Mouse (Mus musculus) kidney, postnatal 25 days (tissue): ENCODE data around the gene Olfm1.

Experiments used
- DNase-seq, 2 experiments: peaks; one replicate each; pipeline ENCODE4 v3.0.0; 2021; ENCODE audit warnings: mixed read lengths in 2 of 2

The Olfm1 gene

DNA sequence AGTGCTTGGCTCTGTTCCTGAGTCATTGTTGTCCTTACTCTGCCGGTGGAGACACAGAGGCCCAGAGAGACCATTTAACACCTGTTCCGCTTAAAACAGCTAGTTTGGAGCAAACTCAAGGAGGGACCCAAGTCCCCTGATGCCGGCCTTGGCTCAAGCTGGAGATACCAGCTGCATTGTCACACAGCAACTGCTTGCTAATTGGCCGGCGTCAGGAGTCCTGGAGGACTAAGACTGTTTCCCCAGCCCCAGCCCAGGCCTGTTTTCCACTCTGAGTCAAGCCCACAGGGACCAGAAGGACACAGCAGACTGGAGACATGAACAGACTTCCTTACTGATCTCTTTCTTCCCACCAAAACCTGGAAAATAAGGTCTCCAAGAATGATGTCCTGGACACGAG is 43.7 kb downstream of the Olfm1 start:
- no peak for DNase-seq

DNA sequence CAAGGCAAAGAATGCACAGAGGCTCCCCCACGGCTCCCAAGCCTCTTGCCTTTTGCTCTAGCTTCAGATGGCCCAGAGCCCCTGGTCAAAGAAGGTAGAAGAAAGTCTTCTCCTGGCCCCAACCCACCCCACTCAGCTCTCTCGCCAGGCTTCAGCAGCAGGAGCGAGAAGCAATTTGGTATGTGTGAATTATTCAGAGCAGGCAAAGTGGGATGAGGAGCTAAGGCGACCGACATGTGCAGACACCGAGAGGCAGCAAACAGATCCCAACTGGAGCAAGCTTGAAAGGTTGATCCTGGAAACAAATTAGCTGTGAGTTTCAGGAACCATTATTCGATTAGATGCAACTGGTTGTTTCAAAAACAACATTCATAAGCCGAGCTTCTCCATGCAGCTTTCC is 46.8 kb downstream of the Olfm1 start:
- DNase-seq, result no peak

DNA sequence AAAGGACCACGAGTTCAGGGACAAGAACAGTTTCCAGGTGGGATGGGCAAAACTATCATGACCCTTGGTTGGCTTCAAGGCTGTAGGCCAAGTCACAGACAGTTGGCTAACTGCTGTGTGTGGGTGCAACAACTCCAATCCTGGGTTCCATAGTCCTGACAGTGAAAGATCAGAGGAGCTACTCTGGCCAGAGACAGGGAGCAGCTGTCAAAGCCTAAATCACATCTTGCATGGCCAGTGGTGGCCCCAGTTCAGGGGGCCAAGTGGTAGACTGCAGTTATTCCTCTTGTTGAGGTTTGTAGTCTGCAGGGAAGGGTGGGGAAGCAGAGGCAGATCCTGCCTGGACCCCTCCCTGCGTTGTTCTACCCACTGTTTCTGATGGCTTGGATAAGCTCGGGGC is 48.1 kb downstream of the Olfm1 start:
- no peak for DNase-seq

DNA sequence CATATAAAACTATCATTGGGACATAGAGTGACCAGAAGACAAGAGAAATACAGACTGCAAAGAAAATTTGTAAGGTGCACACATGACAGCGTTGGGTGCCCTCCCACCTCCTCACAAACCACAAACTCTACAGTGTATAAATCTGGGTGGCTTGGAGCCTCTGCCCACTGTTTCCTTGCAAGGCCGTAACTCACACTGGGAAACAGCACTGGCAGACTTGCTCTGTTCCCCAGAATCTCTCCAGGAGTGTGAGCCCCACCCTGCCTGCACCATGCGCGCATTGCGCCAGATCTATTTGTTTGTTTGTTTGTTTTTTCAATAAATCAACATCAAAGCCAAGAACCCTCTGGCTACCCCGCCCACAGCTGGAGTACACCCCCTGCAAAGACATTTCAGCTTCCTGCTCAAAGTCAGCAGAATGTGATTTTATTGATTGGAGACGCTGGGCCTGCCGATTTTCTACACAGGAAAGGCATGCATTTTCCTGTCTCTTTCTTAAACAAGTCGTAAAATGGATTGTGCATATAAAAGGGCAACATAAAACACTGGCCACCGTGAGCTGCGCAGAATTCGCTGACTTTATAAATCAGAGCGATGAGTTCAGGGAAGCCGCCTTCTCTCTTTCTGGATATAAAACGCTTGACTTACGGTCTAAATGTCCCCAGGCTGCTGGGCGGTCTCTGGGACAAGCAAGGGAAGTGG is 48.9 kb downstream of the Olfm1 start:
- no peak for DNase-seq

DNA sequence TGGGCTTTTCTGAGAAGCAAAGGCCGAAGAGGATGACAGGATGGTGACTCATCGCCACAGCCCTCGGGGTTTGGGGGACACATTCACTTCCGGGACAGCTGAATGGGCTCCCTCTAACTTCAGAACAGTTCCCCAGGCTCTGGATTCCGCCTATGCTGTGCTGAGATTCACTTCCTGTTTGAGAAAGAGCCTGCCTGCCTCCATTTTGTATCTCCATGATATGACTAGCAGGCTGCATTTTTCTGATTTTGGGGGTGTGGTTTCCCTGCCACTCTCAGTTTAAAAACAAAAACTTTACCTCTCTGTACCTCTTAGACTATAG is 49.4 kb downstream of the Olfm1 start:
- no peak for DNase-seq

DNA sequence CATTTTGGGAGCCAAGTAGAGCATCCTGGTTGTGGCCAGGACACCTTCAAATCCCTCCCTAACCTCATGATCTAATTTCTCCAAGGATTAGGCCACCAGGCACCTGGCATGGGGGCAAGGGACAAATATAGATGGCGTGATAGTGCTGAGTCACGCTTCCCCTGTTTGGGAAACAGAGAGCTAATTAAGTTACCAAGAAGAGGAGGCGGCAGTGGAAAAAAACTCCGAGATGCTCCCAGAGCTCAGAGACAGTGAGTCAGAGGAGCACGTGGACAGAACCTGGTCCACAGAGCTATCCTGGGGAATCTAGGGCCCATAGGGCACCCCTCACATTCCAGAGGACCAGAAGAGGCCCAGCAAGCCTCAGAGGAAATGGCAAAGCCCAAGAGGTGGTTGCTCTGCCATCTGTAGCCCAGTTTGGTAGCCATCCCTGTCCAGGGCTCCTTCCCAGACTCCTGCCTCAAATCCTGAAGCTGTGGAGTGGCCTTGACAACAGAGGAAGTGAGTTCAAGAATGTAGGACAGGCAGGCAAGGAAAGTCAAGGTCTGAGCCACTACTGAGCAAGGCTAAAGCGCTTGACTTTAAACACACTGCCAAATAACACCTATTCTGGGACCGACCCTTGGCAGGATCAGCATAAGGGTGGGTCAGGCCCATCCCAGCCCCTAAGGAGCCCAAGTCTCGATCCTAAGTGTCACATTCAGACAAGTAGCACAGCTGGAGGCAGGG is 52.0 kb downstream of the Olfm1 start:
- no peak for DNase-seq

DNA sequence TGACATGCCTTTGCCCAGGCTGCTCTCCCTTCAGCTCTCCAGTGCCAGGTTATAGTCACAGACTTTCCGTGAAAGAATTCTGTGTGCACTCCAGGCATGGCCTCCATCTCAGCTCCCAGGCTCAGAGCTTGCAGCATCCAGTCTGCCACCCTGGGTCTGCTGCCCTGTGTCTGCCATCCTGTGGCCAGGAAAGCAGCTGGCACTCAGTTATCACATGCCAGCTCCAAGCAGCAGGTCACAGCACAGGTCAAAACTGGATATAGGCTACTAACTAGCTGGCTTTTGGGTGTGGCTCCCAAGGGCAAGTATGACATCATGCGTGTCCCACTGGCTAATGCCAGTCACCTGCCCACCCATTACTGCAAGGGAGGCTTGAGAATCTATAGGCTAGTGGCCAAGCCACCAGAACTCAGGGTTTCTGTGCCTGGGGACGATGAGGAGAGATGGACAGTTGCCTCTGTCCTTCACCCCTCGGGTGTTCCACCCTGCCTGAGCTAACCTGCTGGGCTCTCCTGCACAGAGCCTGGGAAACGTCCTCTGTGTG is 53.4 kb downstream of the Olfm1 start:
- DNase-seq, result no peak

DNA sequence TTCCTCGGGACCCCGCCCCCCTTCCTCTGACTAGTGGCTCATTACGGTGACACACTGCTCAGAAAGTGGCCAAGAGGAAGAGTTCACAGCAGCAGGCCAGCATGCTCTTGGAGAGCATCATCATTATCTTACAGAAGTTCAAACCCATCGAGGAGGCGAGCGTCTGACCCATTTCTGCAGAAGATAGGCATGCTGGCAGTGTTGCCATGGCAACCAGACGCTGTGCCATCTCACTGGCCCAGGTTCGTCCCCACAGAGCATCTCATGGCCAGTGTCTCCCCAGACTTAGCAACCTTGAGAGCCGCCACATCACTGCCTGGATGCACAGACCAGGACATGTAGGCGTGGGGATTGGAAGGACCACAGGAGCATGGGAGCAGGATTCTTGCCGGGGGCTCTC is 54.3 kb downstream of the Olfm1 start:
- no peak for DNase-seq

DNA sequence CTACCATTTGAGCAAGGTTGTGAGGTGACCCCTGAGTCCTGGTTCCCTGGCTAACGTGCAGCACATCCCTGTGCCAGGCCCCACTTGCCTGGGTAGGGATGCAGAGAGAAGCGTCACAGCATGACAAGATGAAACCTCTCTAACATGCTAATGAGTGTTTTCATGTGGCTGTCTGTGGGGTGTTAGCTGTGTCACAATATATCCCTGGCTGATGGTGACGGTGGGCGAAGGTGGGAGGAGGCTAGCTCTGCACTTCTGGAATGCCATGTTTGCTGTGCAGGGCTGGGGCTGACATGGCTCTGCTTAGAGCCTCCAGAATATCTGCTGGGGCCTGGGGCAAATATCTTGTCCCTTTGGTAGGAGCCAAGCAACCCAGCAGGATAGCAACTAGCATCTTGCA is 59.8 kb downstream of the Olfm1 start:
- no peak for DNase-seq

DNA sequence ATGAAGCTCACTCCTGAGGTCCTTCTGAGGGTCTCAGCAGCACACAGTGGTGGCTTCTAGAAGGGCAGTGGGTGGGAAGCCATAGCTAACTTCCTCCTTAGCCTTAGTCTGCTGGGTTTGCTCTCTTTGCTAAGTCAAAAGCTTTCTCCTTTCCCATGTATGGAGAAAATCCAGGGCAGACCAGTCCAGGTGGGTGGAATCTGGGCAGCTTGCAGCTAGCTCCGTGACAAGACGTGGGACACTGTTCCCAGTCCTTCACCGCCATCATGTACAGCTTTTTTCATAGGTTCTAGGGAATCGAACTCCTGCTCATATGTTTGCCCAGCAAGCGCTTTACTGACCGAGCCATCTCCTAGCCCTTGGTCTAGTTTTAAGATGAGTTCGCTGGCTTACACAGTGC is 63.2 kb downstream of the Olfm1 start:
- DNase-seq, result no peak

DNA sequence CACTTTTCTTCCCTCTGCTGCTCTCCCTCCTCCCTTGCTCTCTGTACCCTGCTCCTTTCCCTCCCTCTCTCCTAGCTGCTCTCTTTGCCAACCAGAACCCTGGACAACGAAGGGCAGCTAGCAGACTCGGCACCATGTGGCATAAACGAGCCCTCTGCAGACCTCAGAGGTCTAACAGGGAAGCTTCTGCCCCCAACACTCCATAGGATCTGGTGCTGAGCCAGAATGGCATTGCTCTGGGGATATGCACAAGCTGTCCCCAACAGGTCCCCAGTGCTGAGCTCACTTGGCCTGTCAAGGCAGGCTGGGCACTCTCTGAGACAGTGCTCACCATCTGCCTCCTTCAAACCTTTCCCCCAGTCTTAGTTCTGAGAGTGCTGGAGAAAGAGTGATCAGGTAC is 68.6 kb downstream of the Olfm1 start:
- no peak for DNase-seq

DNA sequence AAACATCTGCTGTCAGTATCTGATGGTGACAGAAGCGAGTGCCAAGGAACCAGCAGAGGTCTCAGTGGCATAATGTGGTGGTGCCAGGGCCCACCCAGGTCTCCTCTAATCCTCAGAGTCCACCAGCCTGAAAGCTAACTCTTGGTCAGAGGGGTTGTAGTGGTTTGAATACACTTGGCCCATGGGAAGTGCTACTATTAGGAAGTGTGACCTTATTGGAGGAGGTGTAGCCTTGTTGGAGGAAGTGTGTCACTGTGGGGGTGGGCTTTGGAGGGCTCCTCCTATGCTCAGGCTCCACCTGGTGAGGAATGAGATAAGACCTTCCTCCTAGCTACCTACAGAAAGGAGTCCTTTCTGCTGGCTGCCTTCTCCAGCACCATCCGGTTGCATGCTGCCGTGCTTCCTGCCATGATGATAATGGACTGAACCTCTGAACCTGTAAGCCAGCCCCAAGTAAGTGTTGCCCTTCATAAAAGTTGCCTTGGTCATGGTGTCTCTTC is 75.0 kb downstream of the Olfm1 start:
- DNase-seq, result no peak

DNA sequence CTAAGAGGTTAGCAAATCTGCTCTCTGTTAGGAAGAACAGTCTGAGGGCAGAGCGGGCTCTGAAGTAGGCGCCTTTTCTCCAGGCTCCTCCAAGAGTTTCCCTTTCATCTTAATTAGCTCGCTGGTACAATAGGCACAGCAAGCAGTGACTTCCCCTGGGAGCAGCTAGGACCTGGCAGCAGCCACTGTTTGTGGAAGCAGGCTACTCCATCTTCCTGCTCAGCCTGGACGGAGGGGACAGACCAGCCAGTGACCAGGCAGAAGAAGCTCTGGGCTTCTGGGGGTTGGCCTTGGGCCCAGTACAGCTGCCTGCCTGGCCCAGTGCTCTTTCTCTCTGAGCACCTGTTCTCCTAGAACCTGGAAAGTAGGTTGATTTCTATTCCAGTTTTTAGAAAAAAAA is 77.8 kb downstream of the Olfm1 start:
- peak; percentile 12 to 65 for DNase-seq

DNA sequence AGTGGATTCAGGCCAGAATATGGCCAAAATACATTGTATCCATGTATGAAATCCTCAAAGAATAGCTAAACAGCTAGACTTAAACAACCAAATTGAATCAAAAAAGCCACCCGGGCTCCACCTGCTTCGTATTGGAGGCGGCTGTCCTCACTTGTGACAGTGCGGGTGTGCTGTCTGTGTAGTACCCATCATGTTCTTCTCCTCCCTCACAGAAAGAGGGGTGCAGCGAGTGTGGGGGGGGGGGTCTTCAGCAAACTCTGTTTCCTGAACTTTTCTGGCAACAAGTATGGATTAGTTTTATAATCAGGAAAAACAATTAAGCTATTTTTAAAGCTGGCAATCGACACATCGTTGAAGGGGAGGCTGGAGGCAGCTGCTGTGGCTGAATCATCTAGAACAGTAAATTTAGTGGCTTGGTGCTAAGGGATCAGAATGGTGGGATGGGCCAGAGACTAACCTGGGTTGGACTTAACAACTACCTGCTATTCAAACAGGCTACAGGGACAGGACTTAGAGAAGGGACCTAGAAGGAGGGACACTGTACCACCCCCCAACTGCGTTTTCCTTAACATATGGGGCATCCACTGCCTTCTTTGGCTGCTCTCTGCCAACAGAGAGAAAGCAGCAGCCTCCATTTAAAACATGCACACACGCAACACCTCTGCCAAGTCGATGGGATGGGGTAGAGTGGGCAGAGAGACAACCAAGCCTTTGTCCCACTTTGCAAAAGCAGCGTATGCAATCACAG is 79.6 kb downstream of the Olfm1 start:
- DNase-seq, result no peak

DNA sequence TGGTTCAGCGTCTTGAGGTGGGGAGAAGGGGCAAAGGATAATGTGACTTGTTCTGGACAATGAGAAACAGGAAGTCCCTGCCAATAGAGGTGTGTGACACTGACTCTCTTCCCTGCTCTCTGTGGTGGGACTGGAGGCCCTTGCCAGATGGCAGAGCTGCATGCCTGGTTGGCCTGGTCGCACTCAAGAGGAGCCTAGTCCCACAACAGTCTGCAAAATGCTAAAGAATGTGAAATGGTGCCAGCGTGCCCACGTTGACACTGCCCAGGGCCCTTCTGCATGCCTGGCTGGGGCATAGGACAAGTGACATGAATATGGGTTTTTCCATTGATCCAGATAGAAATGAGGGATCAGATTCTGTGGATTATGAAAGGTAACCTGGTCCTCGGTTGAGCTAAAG is 81.2 kb downstream of the Olfm1 start:
- no peak for DNase-seq

DNA sequence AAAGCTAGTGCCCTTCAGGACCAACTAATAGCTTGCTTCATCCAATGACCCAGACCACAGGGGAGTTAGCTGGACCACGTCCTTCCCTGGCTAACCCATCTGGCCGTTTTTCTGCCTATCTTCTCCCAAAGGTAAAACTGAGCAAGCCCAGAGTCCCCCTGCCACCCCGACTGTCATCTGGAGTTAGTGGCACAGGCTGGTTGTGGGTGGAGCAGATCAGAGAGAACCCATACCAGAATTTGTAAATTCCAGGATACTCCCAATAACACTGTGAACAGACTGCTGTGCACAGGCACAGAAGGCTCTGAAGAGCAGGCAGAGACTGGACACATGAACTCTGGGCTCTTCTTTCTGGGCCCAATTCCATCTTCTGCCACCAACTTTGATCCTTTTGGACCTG is 82.6 kb downstream of the Olfm1 start:
- DNase-seq, result no peak

DNA sequence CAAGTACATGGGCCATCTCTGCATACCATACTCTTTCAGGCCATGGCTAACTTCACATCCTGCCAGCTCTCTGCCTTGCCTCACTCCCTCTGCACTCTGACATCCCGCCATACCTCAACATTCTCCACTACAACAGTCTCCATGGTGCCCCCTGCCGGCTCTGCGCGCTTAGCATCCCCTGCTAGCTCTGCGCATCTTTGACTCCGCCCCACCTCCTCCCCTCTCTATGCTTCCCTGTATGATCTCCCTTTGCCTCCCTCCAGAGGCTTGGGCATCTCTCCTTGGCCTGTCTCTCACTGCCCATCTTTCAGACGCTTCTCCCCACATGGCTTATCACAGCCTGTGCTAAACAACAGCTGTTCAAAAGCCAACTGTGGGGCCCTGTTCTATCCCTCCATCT is 85.4 kb downstream of the Olfm1 start:
- DNase-seq, result peak; percentile 67 to 74

DNA sequence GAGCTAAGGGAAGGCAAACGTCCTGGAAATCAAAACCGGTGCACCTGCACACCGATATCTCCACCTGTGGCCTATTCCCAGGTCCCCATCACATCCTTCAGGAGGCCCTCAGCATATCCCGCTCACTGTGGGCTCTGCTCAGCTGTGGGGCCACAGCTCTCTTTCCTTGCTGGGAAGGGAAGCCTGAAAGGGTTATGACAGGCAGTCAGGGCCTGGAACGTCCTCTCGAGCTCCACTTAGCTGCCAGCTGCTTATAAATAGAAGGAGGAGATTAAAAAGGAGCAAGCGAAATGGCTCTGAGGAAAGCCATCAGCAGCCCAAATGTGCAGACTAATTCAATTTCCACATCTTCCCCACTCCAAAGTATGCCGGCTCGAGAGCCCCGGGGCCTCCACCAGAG is 86.1 kb downstream of the Olfm1 start:
- DNase-seq, result no peak
